Mouse (Mus musculus): Measurements from ENCODE around the gene Tmem63b. TPM values are rescaled to one million over a fixed set of nuclear protein-coding genes. Genes with fewer than 3 reads are reported as not detected.

The Tmem63b gene
- polyA plus RNA-seq, 1 experiment from 2014 or later = 145 TPM

- no peak for ATAC-seq (ENCODE audit: low FRiP score)
- H3K27me3 ChIP-seq (replicated peaks) = no peaks in the 10 kb centered on the region
- H3K4me3 ChIP-seq (replicated peaks) = no peak overlapping the region
- H3K9ac ChIP-seq (replicated peaks) = no peak overlapping the region
- H3K27ac ChIP-seq (replicated peaks) = no peak overlapping the region
- no peak overlapping the region for H3K4me2 ChIP-seq
- H3K36me3 ChIP-seq = no peaks in the 10 kb centered on the region
- WGBS = 87% methylated on average over 3 of the region's 3 CpGs
- peaks cover 8% of the 10 kb centered on the region; the same call in 1 of the 2 replicates for H3K4me1 ChIP-seq
- H3K9me3 ChIP-seq (replicated peaks) = no peaks in the 10 kb centered on the region
These were observed 70.0 kb downstream of the Tmem63b start for GRCm38 (mm10) chr17:45616679-45617078.

GRCm38 (mm10) chr17:45616046-45616650 lies 70.6 kb downstream of the Tmem63b start:
- Histone ChIP-seq H3K36me3 (no peaks in the 10 kb centered on the region), H3K4me1 (peaks cover 8% of the 10 kb centered on the region; the same call in 1 of the 2 replicates), H3K27me3 (replicated peaks) (no peaks in the 10 kb centered on the region), H3K27ac (replicated peaks) (no peak overlapping the region), H3K4me2 (no peak overlapping the region), H3K9ac (replicated peaks) (no peak overlapping the region), H3K4me3 (replicated peaks) (no peak overlapping the region), H3K9me3 (replicated peaks) (no peaks in the 10 kb centered on the region)
- ATAC-seq (ENCODE audit: low FRiP score) = no peak
- 57% methylated on average over 4 of the region's 4 CpGs for WGBS

- Histone ChIP-seq H3K4me3 (replicated peaks) (no peak overlapping the region), H3K27me3 (replicated peaks) (no peaks in the 10 kb centered on the region), H3K36me3 (no peaks in the 10 kb centered on the region), H3K4me2 (no peak overlapping the region), H3K9me3 (replicated peaks) (no peaks in the 10 kb centered on the region), H3K9ac (replicated peaks) (no peak overlapping the region), H3K27ac (replicated peaks) (no peak overlapping the region), H3K4me1 (no peaks in the 10 kb centered on the region)
- WGBS = 90% methylated on average over 7 of the region's 7 CpGs
- no peak for ATAC-seq (ENCODE audit: low FRiP score)
These were observed 73.8 kb downstream of the Tmem63b start for GRCm38 (mm10) chr17:45612921-45613320.

- Histone ChIP-seq H3K27ac (replicated peaks) (no peak overlapping the region), H3K4me3 (replicated peaks) (no peak overlapping the region), H3K36me3 (no peaks in the 10 kb centered on the region), H3K4me2 (no peak overlapping the region), H3K9ac (replicated peaks) (no peak overlapping the region), H3K4me1 (no peaks in the 10 kb centered on the region), H3K27me3 (replicated peaks) (no peaks in the 10 kb centered on the region), H3K9me3 (replicated peaks) (no peaks in the 10 kb centered on the region)
- ATAC-seq (ENCODE audit: low FRiP score) = no peak
- 84% methylated on average over 8 of the region's 8 CpGs for WGBS
These were observed 74.7 kb downstream of the Tmem63b start for GRCm38 (mm10) chr17:45612008-45612407.

Other genes with a start within 250 kb of the Tmem63b start
- 2.1 and 2.9 TPM in 2 replicates for gene Spats1, start 211.5 kb downstream of the Tmem63b start, polyA plus RNA-seq (2015; fragmentation: Nextera tagmentation; extraction: Ambion mirVana)
- gene Aars2, start 180.1 kb downstream of the Tmem63b start, polyA plus RNA-seq (2015; fragmentation: Nextera tagmentation; extraction: Ambion mirVana) = 18.0 and 19.4 TPM in 2 replicates
- 2.9 and 3.6 TPM in 2 replicates for gene Tcte1, start 163.5 kb downstream of the Tmem63b start, polyA plus RNA-seq (2015; fragmentation: Nextera tagmentation; extraction: Ambion mirVana)
- 21.2 and 25.6 TPM in 2 replicates for gene Tmem151b, start 137.2 kb downstream of the Tmem63b start, polyA plus RNA-seq (2015; fragmentation: Nextera tagmentation; extraction: Ambion mirVana)
- 4.8 and 10.1 TPM in 2 replicates for gene Nfkbie, start 131.2 kb downstream of the Tmem63b start, polyA plus RNA-seq (2015; fragmentation: Nextera tagmentation; extraction: Ambion mirVana)
- 86.3 and 99.5 TPM in 2 replicates for gene Slc35b2, start 123.0 kb downstream of the Tmem63b start, polyA plus RNA-seq (2015; fragmentation: Nextera tagmentation; extraction: Ambion mirVana)
- gene Hsp90ab1, start 113.6 kb downstream of the Tmem63b start, polyA plus RNA-seq (2015; fragmentation: Nextera tagmentation; extraction: Ambion mirVana) = 1,466 and 1,575 TPM in 2 replicates
- gene Slc29a1, start 87.3 kb downstream of the Tmem63b start, polyA plus RNA-seq (2015; fragmentation: Nextera tagmentation; extraction: Ambion mirVana) = 42.8 and 77.5 TPM in 2 replicates
- gene Mymx, start 84.8 kb downstream of the Tmem63b start, polyA plus RNA-seq (2015; fragmentation: Nextera tagmentation; extraction: Ambion mirVana) = 1.5 and 1.6 TPM in 2 replicates
- gene Capn11, start 27.6 kb downstream of the Tmem63b start, polyA plus RNA-seq (2015; fragmentation: Nextera tagmentation; extraction: Ambion mirVana) = 0.77 and 1.2 TPM in 2 replicates
- 129 and 132 TPM in 2 replicates for gene Mrpl14, start 583 bp downstream of the Tmem63b start, polyA plus RNA-seq (2015; fragmentation: Nextera tagmentation; extraction: Ambion mirVana)
- 0.40 TPM in 1 of 2 replicates, not detected in the other for gene 1600014C23Rik, start 46.9 kb upstream of the Tmem63b start, polyA plus RNA-seq (2015; fragmentation: Nextera tagmentation; extraction: Ambion mirVana)